Mouse (Mus musculus): ENCODE measurements around the gene Lonp1.
"Not testable (repeated sequence)": the region's sequence is repeated elsewhere in the genome, so short reads cannot be mapped to it uniquely, and the experiment has no call there.

The Lonp1 gene

DNA sequence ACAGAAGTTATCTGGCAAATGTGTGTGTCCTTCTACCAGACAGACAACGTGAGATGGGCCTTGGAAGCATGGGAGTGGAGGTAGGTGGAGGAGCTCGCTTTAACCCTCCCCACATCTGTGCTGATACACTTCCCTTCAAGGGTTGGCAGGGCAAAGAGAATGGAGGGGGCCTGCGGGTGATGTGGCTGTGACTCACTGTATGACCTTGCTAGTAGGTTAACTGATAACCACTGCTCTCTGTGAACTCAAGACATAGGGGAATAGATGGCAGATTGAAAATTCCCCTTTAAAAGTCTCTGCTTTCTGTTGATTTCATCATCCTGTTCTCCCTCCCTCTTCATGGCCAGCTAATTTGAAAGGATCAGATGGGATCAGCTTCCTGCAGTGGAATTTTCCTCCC, 1.2 kb downstream of the Lonp1 start:
- no peak for DNase-seq (ENCODE audit: low spot score)

DNA sequence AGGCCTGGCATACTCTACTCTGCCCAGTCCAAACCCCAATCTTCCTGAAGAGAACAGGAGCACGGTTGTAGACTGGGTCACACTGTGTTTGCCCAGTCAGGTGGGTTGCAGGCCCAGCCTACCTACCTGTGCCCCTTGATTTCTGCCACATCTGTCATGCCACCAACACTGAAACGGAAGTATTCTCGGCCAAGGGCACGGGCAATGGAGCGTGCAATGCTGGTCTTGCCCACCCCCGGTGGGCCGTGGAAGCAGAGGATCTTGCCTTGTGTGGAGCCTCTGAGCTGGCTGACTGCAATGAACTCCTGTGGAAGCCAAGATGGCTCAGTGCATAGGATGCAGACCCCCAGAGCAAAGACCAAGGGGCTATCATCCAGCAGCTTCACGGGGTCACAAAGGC, 9.1 kb downstream of the Lonp1 start:
- DNase-seq (ENCODE audit: low spot score): no peak

DNA sequence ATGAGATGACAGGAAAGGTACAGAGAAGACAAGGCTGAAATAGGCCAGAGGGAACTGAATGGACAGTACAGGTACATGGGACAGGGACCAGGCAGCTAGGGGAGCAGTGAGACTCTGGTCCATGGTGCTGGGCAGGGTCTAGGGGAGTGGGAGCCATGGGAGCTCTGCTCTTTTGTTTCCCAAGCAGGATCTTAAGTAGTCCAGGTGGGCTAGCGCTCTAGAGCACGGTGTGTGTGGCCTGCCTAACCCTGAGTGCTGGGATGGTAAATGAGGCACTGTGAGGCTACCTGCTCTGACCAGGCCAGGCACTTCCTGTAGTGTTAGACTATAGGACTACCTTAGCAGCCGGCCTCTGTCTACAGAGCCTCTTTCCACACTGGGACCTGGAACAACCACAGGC, 10.0 kb downstream of the Lonp1 start:
- DNase-seq (ENCODE audit: low spot score): no peak

DNA sequence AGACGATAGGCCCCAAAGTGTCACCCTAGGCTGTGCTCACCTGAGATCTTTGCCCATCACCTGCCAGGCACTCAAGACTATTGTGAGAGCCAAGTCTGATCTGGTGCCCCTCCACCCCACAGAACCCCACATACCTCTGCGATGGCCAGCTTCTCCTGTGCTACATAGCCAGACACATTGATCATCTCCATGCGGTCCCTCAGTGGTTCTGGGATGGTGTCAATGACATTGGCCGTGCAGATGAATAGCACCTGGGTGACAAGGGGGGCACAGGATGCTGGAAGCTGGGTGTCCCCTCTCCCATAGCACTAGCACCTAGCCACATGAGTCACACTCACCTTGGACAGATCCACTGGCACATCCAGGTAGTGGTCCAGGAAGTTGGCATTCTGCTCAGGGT, 10.9 kb downstream of the Lonp1 start:
- DNase-seq (ENCODE audit: low spot score): no peak

DNA sequence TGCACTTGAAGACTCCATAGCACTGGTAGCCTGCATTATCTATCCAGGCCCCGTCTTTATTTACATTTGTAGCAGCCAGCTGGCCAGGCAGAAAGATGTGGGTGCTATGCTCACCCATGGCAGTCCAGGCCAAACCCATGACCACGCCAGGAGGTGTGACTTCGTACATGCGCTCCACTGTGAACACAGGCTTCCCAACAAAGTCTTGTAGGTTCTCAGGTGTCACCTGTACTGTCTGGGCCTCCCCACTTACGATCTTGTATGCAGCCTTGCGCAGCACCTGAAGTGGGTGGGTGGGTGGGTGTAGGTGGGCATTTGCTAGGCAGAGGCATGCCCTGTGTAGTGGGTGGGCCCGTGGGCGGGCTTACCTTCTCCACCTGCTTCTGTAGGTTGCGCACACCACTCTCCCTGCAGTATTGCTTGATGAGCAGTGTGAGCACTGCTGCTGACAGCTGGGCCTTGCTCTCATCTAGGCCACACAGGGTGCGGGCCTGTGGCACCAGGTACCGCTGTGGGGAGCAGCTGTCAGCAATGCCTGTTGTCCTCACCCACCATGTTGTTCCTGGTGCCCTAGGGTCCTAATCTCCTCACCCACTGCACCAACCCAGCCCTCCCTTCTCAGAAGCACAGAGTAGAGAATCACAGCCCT, 11.4 kb downstream of the Lonp1 start:
- DNase-seq (ENCODE audit: low spot score): no peak

DNA sequence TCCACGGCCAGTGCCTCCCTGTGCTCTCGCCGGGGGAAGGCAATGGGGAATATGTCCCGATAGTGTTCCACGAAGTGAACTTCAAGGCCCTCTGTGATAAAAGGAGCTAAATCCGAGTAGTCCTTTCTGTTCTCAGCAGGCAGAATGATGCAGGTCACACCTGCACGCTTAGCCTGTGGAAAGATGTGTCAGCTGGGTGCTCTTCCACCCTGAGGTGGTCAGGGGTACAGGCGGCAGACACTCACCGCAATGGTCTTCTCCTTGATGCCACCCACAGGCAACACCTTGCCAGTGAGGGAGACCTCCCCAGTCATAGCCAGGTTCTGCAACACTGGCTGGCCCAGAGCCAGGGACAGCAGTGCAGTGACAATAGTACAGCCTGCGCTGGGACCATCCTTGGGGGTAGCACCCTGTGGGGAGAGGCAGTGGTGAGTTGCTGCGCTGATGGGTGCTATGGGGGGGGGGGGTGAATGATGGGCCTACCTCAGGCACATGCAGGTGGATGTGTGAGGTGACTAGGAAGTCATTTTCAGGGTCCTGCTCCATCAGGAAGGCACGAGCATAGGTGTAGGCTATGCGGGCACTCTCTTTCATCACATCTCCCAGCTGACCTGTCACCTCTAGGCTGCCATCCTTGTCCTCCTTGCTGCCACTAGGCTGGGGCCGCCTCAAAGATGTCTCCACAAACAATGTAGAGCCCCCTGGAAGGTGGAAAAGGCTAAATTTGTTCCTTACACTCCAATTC, 12.1 kb downstream of the Lonp1 start:
- DNase-seq (ENCODE audit: low spot score): no peak

- not testable (repeated sequence) for DNase-seq (ENCODE audit: low spot score)
Observed at GRCm38 (mm10) chr17:56613893-56614292, 12.8 kb downstream of the Lonp1 start.

DNA sequence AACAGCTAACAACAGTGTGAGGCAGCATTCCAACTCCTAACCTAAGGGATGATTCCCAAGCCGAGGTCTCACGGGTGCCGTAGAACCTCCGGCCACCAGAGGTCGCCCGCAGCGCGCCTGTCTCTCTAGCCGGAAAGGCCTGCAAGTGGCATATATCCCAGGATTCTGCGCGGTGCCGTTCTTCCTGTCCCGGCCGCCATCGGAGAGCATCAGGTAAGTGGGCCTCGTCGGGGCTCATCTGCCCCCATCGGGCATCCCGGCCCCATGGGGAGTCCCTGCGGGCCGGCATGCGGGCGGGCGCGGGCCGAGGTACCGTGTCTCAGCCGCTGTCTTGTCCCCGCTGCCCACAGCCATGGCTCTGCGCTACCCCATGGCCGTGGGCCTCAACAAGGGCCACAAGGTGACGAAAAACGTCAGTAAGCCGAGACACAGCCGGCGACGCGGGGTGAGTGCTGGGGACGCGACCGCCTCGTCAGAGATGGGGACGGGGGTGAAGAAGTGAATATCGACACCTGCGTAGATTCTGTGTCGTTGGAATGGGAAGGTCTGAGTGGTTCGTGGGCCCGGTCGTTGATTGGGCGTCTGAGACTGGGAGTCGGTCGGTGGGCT, 13.3 kb downstream of the Lonp1 start, which contains the start of gene Rpl36:
Rpl36 (plus strand) TSS at position 181 of the 609 bp plus-strand sequence.
- DNase-seq (ENCODE audit: low spot score): peak; percentile 98

DNA sequence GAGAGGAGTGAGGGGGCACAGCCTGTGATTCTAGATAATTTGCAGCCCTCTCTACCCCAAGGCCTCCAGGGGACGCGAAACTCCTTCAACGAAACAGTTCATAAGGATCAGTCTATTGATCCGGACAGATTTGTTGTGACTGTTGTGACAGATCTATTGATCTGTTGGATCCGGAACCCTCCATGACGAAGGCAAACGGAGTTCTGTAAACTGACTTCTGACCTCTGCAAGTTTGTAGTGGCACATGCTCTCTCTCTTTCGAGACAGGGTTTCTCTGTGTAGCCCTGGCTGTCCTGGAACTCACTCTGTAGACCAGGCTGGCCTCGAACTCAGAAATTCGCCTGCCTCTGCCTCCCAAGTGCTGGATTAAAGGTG, 14.1 kb downstream of the Lonp1 start:
- not testable (repeated sequence) for DNase-seq (ENCODE audit: low spot score)

- no peak for DNase-seq (ENCODE audit: low spot score)
Observed at GRCm38 (mm10) chr17:56611861-56612564, 14.7 kb downstream of the Lonp1 start.

DNA sequence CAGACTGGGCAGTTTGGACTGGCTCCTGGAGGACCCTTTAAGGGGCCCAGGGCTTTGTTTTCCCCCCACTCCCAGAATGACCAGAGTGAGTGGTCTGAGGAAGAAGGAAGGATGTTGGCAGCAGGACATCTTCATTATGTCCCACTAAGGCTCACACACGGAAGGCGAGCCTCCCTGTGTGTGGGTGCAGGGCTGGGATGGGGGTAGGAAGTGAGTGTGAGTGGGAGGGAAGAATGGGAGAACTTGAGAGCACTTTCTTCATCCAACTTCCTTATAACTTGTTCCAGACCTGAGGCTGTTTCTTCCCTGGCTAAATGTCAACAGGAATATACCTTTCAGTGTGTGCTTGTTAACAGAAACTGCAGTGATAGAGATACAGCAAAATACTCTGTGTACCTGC, 15.4 kb downstream of the Lonp1 start:
- DNase-seq (ENCODE audit: low spot score): no peak

- peak; percentile 84 for DNase-seq (ENCODE audit: low spot score)
Observed at GRCm38 (mm10) chr17:56609452-56610171, 17.1 kb downstream of the Lonp1 start, which contains the start of gene 2410015M20Rik. Gene 2410015M20Rik, minus strand, starts transcription at chr17:56609771.

DNA sequence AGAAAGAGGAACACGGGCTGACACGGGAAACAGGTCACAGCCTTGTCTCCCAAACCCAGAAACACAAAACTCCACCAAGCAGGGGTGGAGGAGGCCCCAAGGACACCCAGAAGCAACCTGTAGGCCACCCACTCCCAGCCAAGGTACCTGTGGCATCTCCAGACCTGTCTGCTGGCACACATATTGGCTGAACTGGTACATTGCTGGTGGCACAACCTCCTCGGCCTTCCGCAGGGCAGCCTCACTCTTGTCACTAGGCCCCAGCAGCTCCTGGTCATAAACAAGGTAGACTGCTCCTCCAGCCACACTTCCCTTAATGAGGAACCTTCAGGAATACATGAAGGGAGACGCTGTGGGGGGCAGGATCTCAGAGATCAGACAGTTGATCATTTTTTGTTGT, 18.0 kb downstream of the Lonp1 start:
- DNase-seq (ENCODE audit: low spot score): no peak

DNA sequence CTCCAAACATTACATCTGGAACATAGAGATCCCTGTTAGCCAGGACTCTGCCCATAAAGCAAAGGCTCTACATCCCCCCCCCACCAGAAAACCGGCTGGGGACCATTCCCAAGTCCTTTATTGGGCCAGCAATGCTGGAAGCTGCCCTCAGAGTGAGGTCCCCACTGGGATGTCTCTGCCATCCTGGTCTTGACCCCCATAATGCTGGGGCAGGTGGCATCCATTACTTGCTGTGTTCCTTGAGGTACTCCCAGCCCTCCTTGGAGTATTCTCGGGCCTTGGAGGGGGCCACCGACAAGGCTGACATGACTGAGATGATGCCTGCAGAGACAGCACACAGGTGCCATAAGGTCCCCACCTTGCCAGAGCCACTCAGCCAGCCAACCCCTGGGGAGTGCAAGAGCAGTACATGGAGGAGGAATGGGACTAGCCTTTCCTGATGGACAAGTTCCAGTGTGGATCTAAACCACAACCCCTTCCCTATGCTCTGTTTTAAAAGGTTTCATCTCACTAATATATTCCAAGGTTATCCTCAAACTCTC, 19.1 kb downstream of the Lonp1 start:
- DNase-seq (ENCODE audit: low spot score): no peak

- DNase-seq (ENCODE audit: low spot score): no peak
Observed at GRCm38 (mm10) chr17:56605431-56605830, 21.3 kb downstream of the Lonp1 start.

- DNase-seq (ENCODE audit: low spot score): no peak
Observed at GRCm38 (mm10) chr17:56604422-56604821, 22.3 kb downstream of the Lonp1 start.

GRCm38 (mm10) chr17:56604070-56604380, 22.7 kb downstream of the Lonp1 start:
- no peak for DNase-seq (ENCODE audit: low spot score)

GRCm38 (mm10) chr17:56603186-56604069, 23.3 kb downstream of the Lonp1 start:
- DNase-seq (ENCODE audit: low spot score): no peak

GRCm38 (mm10) chr17:56593527-56594271, 33.0 kb downstream of the Lonp1 start:
- no peak for DNase-seq (ENCODE audit: low spot score)

GRCm38 (mm10) chr17:56592553-56592952, 34.1 kb downstream of the Lonp1 start:
- no peak for DNase-seq (ENCODE audit: low spot score)
